Mouse (Mus musculus) myocyte (in vitro differentiated cells): ENCODE measurements around the gene Rab17.

Source experiments
- MYOD1 ChIP-seq, 3 experiments: IDR thresholded peaks; one replicate each; pipeline ENCODE4 v1.6.1; 2011; ENCODE audit warnings: control low read depth in 2 of 3, low read depth in 2 of 3, mild to moderate bottlenecking in 2 of 3, moderate library complexity in 1 of 3; ENCODE audit not compliant: insufficient read length in 2 of 3, control insufficient read depth in 1 of 3
- POLR2A ChIP-seq: IDR thresholded peaks from one replicate; pipeline ENCODE4 v1.6.1; 2011; ENCODE audit warnings: low read depth, mild to moderate bottlenecking, control low read depth, moderate library complexity; ENCODE audit not compliant: insufficient read length
- SRF ChIP-seq: IDR thresholded peaks from one replicate; pipeline ENCODE4 v1.6.1; 2011; ENCODE audit warnings: low read depth; ENCODE audit not compliant: control insufficient read depth, insufficient read length
- TCF12 ChIP-seq: IDR thresholded peaks from one replicate; pipeline ENCODE4 v1.6.1; 2011; ENCODE audit warnings: mild to moderate bottlenecking, control low read depth; ENCODE audit not compliant: poor library complexity, insufficient read depth, severe bottlenecking
- TCF3 ChIP-seq: IDR thresholded peaks from one replicate; pipeline ENCODE4 v1.6.1; 2011; ENCODE audit warnings: low read depth, control low read depth; ENCODE audit not compliant: insufficient read length
- USF1 ChIP-seq: IDR thresholded peaks from one replicate; pipeline ENCODE4 v1.6.1; 2011; ENCODE audit warnings: low read depth, mild to moderate bottlenecking, control low read depth, moderate library complexity

DNA sequence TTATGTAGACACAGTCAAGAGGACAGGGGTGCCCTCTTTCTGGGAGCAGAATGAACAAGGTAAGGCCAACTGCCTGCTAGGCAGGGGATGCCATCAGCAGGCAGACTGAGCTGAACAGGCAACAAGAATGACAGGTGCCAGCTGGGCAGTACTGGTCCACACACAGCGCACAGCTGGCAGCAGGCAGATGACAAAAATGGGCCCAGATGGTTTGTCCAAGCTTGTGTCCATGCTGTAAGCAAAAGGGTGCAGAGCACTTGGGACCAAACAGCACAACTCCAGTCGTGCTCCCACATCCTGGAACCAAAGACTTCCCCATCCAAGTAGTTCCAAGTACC, 4.1 kb upstream of the Rab17 start:
- TF ChIP-seq SRF (no peak), POLR2A (no peak), USF1 (no peak), TCF12 (peak; percentile 67), MYOD1 (IDR thresholded peaks at IDR 0.05; ENCODE audit: control insufficient read depth in 1 of 3, insufficient read length in 2 of 3, low read depth in 2 of 3) (peak; percentile 49 to 96 (median 95)), TCF3 (peak; percentile 80)
